Mouse (Mus musculus) gastrocnemius, adult 18-20 months (tissue): ENCODE measurements at regions not wholly inside any gene's neighbourhood (a gene's known extent, or its start where the extent isn't known, plus 50 kb on each side); places are given as distances from the start of the nearest gene placed in this dataset.
"Not testable (repeated sequence)": the region's sequence is repeated elsewhere in the genome, so short reads cannot be mapped to it uniquely, and the experiment has no call there.

Experiments used
- DNase-seq: peaks from one replicate; pipeline ENCODE4 v3.0.0; 2021; ENCODE audit warnings: low spot score

- peak; percentile 3 for DNase-seq
Measured at GRCm38 (mm10) chr16:19203681-19204080, 110.2 kb downstream of the Olfr164 start.

GRCm38 (mm10) chr16:19200977-19201376 is 112.9 kb downstream of the Olfr164 start:
- DNase-seq: no peak

GRCm38 (mm10) chr16:19199724-19200544 is 113.9 kb downstream of the Olfr164 start:
- no peak for DNase-seq

- no peak for DNase-seq
Measured at GRCm38 (mm10) chr16:19198539-19199385, 115.1 kb downstream of the Olfr164 start.

GRCm38 (mm10) chr16:19197638-19198440 is 116.0 kb downstream of the Olfr164 start:
- no peak for DNase-seq

GRCm38 (mm10) chr16:19185434-19186256 is 128.2 kb downstream of the Olfr164 start:
- DNase-seq: no peak

GRCm38 (mm10) chr16:19179214-19180010 is 134.5 kb downstream of the Olfr164 start:
- no peak for DNase-seq

GRCm38 (mm10) chr16:19153046-19153445 is 160.8 kb downstream of the Olfr164 start:
- DNase-seq: no peak

- not testable (repeated sequence) for DNase-seq
Measured at GRCm38 (mm10) chr16:19152465-19152864, 161.4 kb downstream of the Olfr164 start.

GRCm38 (mm10) chr16:19151110-19151509 is 162.8 kb downstream of the Olfr164 start:
- DNase-seq: no peak

- DNase-seq: no peak
Measured at GRCm38 (mm10) chr16:19150582-19150981, 163.3 kb downstream of the Olfr164 start.

GRCm38 (mm10) chr16:19146290-19146983 is 167.4 kb downstream of the Olfr164 start:
- DNase-seq: no peak
